ENCODE assay signal across 8 mouse cellular contexts in genomic region chr14:99044718-99045117, GRCm38 (mm10). TPM values are rescaled to one million over a fixed set of nuclear protein-coding genes. Genes with fewer than 3 reads are reported as not detected.
DNase-seq lines count a peak whose midpoint lies in the region; ATAC-seq and TF ChIP-seq lines count a peak whose summit lies in the region.

No protein-coding gene starts in this region.

- WGBS in heart, embryonic 16.5 days = 3% methylated on average over 5 of the region's 5 CpGs
- WGBS in macrophage (ENCODE audit: missing documents) = 2% methylated on average over 4 of the region's 5 CpGs

- no peaks in the 10 kb centered on the region for H3K9me3 ChIP-seq in E14TG2a.4 (ENCODE audit: low read length)
- H3K9me3 ChIP-seq in heart, embryonic 16.5 days (replicated peaks; ENCODE audit: control insufficient read depth, low read length) = no peaks in the 10 kb centered on the region

- ATAC-seq in heart, embryonic 16.5 days (replicated peaks; ENCODE audit: extremely low read depth, insufficient read depth, low FRiP score) = no peak

- H3K36me3 ChIP-seq in E14TG2a.4 (ENCODE audit: insufficient read depth, low read length) (peaks cover 26% of the 10 kb centered on the region), macrophage (ENCODE audit: inconsistent target) (no peaks in the 10 kb centered on the region)
- no peaks in the 10 kb centered on the region for H3K36me3 ChIP-seq in heart, embryonic 16.5 days (ENCODE audit: control insufficient read depth, insufficient read depth)

- peak overlapping the region; percentile 100 for H3K4me3 ChIP-seq in gastrocnemius, adult 2 months
- H3K4me3 ChIP-seq in E14TG2a.4 (replicated peaks; ENCODE audit: low read length) (peak overlapping the region; percentile 99), macrophage (ENCODE audit: inconsistent target) (peak overlapping the region; percentile 75)
- H3K4me3 ChIP-seq in heart, embryonic 16.5 days (ENCODE audit: low read length) = peak overlapping the region; percentile 98

- no peak for TF ChIP-seq CTCF in gastrocnemius, adult 2 months (IDR thresholded peaks at IDR 0.05)
- no peak for TF ChIP-seq CTCF in E14TG2a.4 (conservative IDR thresholded peaks at IDR 0.05; ENCODE audit: low read length)

- H3K27ac ChIP-seq in gastrocnemius, adult 2 months = no peak overlapping the region
- no peak overlapping the region for H3K27ac ChIP-seq in heart, embryonic 16.5 days (ENCODE audit: low read length)
- H3K27ac ChIP-seq in macrophage = no peak overlapping the region

- H3K79me2 ChIP-seq in macrophage (ENCODE audit: inconsistent target) = peaks cover 70% of the 10 kb centered on the region

- DNase-seq in gastrocnemius, adult 2 months = no peak
- DNase-seq in gastrocnemius, adult 18-20 months (ENCODE audit: low spot score) = no peak
- no peak for DNase-seq in frontal cortex, postnatal 14 days (ENCODE audit: low spot score in 2 of 2)
- DNase-seq in frontal cortex, postnatal 36 days (ENCODE audit: low spot score in 2 of 2) = no peak
- no peak for DNase-seq in left cerebral cortex, adult 8-10 months (ENCODE audit: low spot score in 2 of 2)

- H3K27me3 ChIP-seq in E14TG2a.4 (ENCODE audit: insufficient read depth, low read length) = no peaks in the 10 kb centered on the region
- H3K27me3 ChIP-seq in heart, embryonic 16.5 days (ENCODE audit: control insufficient read depth, insufficient read depth, low read length) = no peaks in the 10 kb centered on the region

- intact Hi-C loops in gastrocnemius, adult 2 months (cut with DNase I) = no loop called here

- peaks cover 73% of the 10 kb centered on the region for H3K4me1 ChIP-seq in E14TG2a.4 (replicated peaks; ENCODE audit: low read depth, low read length)
- H3K4me1 ChIP-seq in heart, embryonic 16.5 days (ENCODE audit: control insufficient read depth, insufficient read depth, low read length) = peaks cover 35% of the 10 kb centered on the region

- H3K9ac ChIP-seq in heart, embryonic 16.5 days (ENCODE audit: low read length) = peak overlapping the region; percentile 95

- H3K4me2 ChIP-seq in heart, embryonic 16.5 days (ENCODE audit: low read depth, low read length) = peak overlapping the region; percentile 88

RNA-seq across cellular contexts. Expression of gene Mzt1, which starts 1.2 kb away (rescaled TPM):
- 10 to 100 TPM; 30.8 to 35.6 TPM for total RNA-seq in gastrocnemius, adult 2 months (2021)
- 10 to 100 TPM; 33.8 to 35.5 TPM for total RNA-seq in gastrocnemius, adult 18-20 months (2021)
- polyA plus RNA-seq in heart, embryonic 16.5 days (2015; fragmentation: Nextera tagmentation; extraction: Ambion mirVana) = 75.0 and 97.7 TPM in 2 replicates
- 10 to 100 TPM in 21 of 26 experiments, 1 to 10 TPM in 5; 6.4 to 35.1 (median 20.4) TPM for total RNA-seq in macrophage (2018; cell fraction: chromatin; rRNA removed)
- total RNA-seq in macrophage (2018; cell fraction: cytosol; rRNA removed) = 10 to 100 TPM; 14.4 to 28.2 (median 22.4) TPM
- total RNA-seq in macrophage (2018; cell fraction: nucleus; rRNA removed) = 10 to 100 TPM in 25 of 26 experiments, 1 to 10 TPM in 1; 8.6 to 53.0 (median 28.7) TPM
- 23.1 to 32.3 TPM (median 29.1 TPM) in 3 replicates for polyA plus RNA-seq in macrophage (2018)
- total RNA-seq in left cerebral cortex, adult 8-10 months (2022) = 10 to 100 TPM; 58.6 to 66.6 (median 63.0) TPM

RNA-seq across cellular contexts. Expression of gene Bora, which starts 1.3 kb away (rescaled TPM):
- total RNA-seq in gastrocnemius, adult 2 months (2021) = under 1 TPM; 0.59 to 0.84 TPM
- total RNA-seq in gastrocnemius, adult 18-20 months (2021) = under 1 TPM; 0.84 to 0.95 TPM
- 41.5 and 46.1 TPM in 2 replicates for polyA plus RNA-seq in heart, embryonic 16.5 days (2015; fragmentation: Nextera tagmentation; extraction: Ambion mirVana)
- total RNA-seq in macrophage (2018; cell fraction: chromatin; rRNA removed) = 10 to 100 TPM in 16 of 26 experiments, 1 to 10 TPM in 10; 3.2 to 40.7 (median 11.3) TPM
- total RNA-seq in macrophage (2018; cell fraction: cytosol; rRNA removed) = 1 to 10 TPM in 22 of 26 experiments, under 1 TPM in 4; 0.43 to 2.5 (median 1.4) TPM
- total RNA-seq in macrophage (2018; cell fraction: nucleus; rRNA removed) = 10 to 100 TPM in 6 of 26 experiments, 1 to 10 TPM in 20; 1.2 to 26.0 (median 6.1) TPM
- polyA plus RNA-seq in macrophage (2018) = 1.3 to 2.8 TPM (median 2.3 TPM) in 3 replicates
- total RNA-seq in left cerebral cortex, adult 8-10 months (2022) = 1 to 10 TPM; 2.6 to 3.3 (median 3.0) TPM

RNA-seq across cellular contexts. Expression of gene Rpl36a-ps1, which starts 50.6 kb away (rescaled TPM):
- total RNA-seq in gastrocnemius, adult 2 months (2021) = 1 to 10 TPM in 1 of 2 experiments, under 1 TPM in 1; 0.81 to 3.6 TPM
- total RNA-seq in gastrocnemius, adult 18-20 months (2021) = 1 to 10 TPM; 1.3 to 1.8 TPM
- 4.4 TPM in 1 of 2 replicates, not detected in the other for polyA plus RNA-seq in heart, embryonic 16.5 days (2015; fragmentation: Nextera tagmentation; extraction: Ambion mirVana)
- not detected for total RNA-seq in macrophage (2018; cell fraction: chromatin; rRNA removed)
- total RNA-seq in macrophage (2018; cell fraction: cytosol; rRNA removed) = 1 to 10 TPM in 21 of 26 experiments, under 1 TPM in 4, not detected in 1; 0.71 to 9.0 (median 2.0) TPM
- not detected for total RNA-seq in macrophage (2018; cell fraction: nucleus; rRNA removed)
- 1.2 to 3.4 TPM (median 1.4 TPM) in 3 replicates for polyA plus RNA-seq in macrophage (2018)
- 1 to 10 TPM in 3 of 4 experiments, not detected in 1; 1.0 to 2.3 (median 1.9) TPM for total RNA-seq in left cerebral cortex, adult 8-10 months (2022)

RNA-seq across cellular contexts. Expression of gene Pibf1, which starts 54.5 kb away (rescaled TPM):
- 10 to 100 TPM in 1 of 2 experiments, 1 to 10 TPM in 1; 5.8 to 11.0 TPM for total RNA-seq in gastrocnemius, adult 2 months (2021)
- total RNA-seq in gastrocnemius, adult 18-20 months (2021) = 1 to 10 TPM; 8.3 to 9.0 TPM
- 12.8 and 15.0 TPM in 2 replicates for polyA plus RNA-seq in heart, embryonic 16.5 days (2015; fragmentation: Nextera tagmentation; extraction: Ambion mirVana)
- 100 to 1,000 TPM in 18 of 26 experiments, 10 to 100 TPM in 8; 47.4 to 158 (median 114) TPM for total RNA-seq in macrophage (2018; cell fraction: chromatin; rRNA removed)
- 10 to 100 TPM in 13 of 26 experiments, 1 to 10 TPM in 13; 4.9 to 15.8 (median 10.4) TPM for total RNA-seq in macrophage (2018; cell fraction: cytosol; rRNA removed)
- 100 to 1,000 TPM in 3 of 26 experiments, 10 to 100 TPM in 23; 27.2 to 114 (median 53.8) TPM for total RNA-seq in macrophage (2018; cell fraction: nucleus; rRNA removed)
- 9.5 to 15.5 TPM (median 9.6 TPM) in 3 replicates for polyA plus RNA-seq in macrophage (2018)
- total RNA-seq in left cerebral cortex, adult 8-10 months (2022) = 10 to 100 TPM; 13.2 to 14.7 (median 13.9) TPM

RNA-seq across cellular contexts. Expression of gene Dis3, which starts 54.9 kb away (rescaled TPM):
- 10 to 100 TPM; 12.2 to 13.0 TPM for total RNA-seq in gastrocnemius, adult 2 months (2021)
- total RNA-seq in gastrocnemius, adult 18-20 months (2021) = 10 to 100 TPM; 10.1 to 11.6 TPM
- 17.1 and 18.3 TPM in 2 replicates for polyA plus RNA-seq in heart, embryonic 16.5 days (2015; fragmentation: Nextera tagmentation; extraction: Ambion mirVana)
- total RNA-seq in macrophage (2018; cell fraction: chromatin; rRNA removed) = 10 to 100 TPM in 25 of 26 experiments, 1 to 10 TPM in 1; 9.2 to 46.9 (median 25.5) TPM
- total RNA-seq in macrophage (2018; cell fraction: cytosol; rRNA removed) = 1 to 10 TPM; 4.0 to 7.7 (median 6.0) TPM
- 10 to 100 TPM in 17 of 26 experiments, 1 to 10 TPM in 9; 5.8 to 48.5 (median 12.1) TPM for total RNA-seq in macrophage (2018; cell fraction: nucleus; rRNA removed)
- polyA plus RNA-seq in macrophage (2018) = 3.8 to 15.9 TPM (median 10.6 TPM) in 3 replicates
- 10 to 100 TPM; 16.5 to 19.2 (median 18.3) TPM for total RNA-seq in left cerebral cortex, adult 8-10 months (2022)
